Mouse (Mus musculus): ENCODE results near the gene Hmcn2. TPM values are rescaled to one million over a fixed set of nuclear protein-coding genes. Genes with fewer than 3 reads are reported as not detected.
A peak's percentile ranks its signal among the peaks of the same experiment; 100 is the strongest.

The Hmcn2 gene
- polyA plus RNA-seq, 1 experiment from 2014 or later = 4.1 TPM

GRCm38 (mm10) chr2:31305684-31306083 lies 8.5 kb upstream of the Hmcn2 start:
- Histone ChIP-seq H3K36me3 (no peaks in the 10 kb centered on the region), H3K4me1 (0 out of 2 replicates have a peak, but pooled peaks cover 5% of the 10 kb centered on the region), H3K4me2 (no peak overlapping the region), H3K27me3 (replicated peaks) (no peaks in the 10 kb centered on the region; the same call in 1 of the 2 replicates), H3K9ac (no peak overlapping the region), H3K4me3 (replicated peaks) (no peak overlapping the region), H3K27ac (no peak overlapping the region), H3K9me3 (no peaks in the 10 kb centered on the region)
- ATAC-seq (ENCODE audit: insufficient read depth, low FRiP score, low read depth) = no peak
- WGBS = 41% methylated on average over 4 of the region's 4 CpGs

DNA sequence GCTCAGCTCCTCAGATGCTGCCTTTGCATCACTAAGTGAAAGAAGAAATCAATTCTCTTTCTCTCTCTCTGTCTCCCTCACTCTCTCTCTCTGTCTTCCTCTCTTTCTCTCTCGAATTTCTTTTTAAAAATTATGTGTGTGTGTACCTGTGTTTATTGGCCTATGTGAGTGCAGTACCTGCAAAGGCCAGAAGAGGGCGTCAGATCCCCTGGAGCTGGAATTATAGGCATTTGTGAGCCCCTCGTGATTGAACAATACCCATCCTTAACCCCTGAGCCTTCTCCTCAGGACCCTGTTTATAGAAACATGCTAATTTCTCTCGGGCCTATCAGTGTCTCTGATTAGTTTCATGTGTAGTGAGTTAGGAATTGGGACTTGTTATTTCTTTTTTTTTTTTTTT lies 6.0 kb upstream of the Hmcn2 start:
- H3K4me2 ChIP-seq = no peak overlapping the region
- H3K4me1 ChIP-seq = 0 out of 2 replicates have a peak, but pooled peaks cover 5% of the 10 kb centered on the region
- no peaks in the 10 kb centered on the region for H3K36me3 ChIP-seq
- H3K4me3 ChIP-seq (replicated peaks) = no peak overlapping the region
- no peak overlapping the region for H3K9ac ChIP-seq
- WGBS = 67% methylated on average over 4 of the region's 4 CpGs
- ATAC-seq (ENCODE audit: insufficient read depth, low FRiP score, low read depth) = no peak
- H3K27ac ChIP-seq = no peak overlapping the region
- H3K27me3 ChIP-seq (replicated peaks) = peaks cover 17% of the 10 kb centered on the region
- no peaks in the 10 kb centered on the region for H3K9me3 ChIP-seq

- H3K36me3 ChIP-seq = no peaks in the 10 kb centered on the region
- H3K9ac ChIP-seq = no peak overlapping the region
- H3K4me3 ChIP-seq (replicated peaks) = no peak overlapping the region
- H3K4me1 ChIP-seq = peaks cover 12% of the 10 kb centered on the region; the same call in 1 of the 2 replicates
- ATAC-seq (ENCODE audit: insufficient read depth, low FRiP score, low read depth) = no peak
- H3K27me3 ChIP-seq (replicated peaks) = peaks cover 29% of the 10 kb centered on the region
- H3K4me2 ChIP-seq = no peak overlapping the region
- H3K27ac ChIP-seq = no peak overlapping the region
- 55% methylated on average over 15 of the region's 15 CpGs for WGBS
- H3K9me3 ChIP-seq = no peaks in the 10 kb centered on the region
Measured at GRCm38 (mm10) chr2:31309549-31309948, 4.7 kb upstream of the Hmcn2 start.

DNA sequence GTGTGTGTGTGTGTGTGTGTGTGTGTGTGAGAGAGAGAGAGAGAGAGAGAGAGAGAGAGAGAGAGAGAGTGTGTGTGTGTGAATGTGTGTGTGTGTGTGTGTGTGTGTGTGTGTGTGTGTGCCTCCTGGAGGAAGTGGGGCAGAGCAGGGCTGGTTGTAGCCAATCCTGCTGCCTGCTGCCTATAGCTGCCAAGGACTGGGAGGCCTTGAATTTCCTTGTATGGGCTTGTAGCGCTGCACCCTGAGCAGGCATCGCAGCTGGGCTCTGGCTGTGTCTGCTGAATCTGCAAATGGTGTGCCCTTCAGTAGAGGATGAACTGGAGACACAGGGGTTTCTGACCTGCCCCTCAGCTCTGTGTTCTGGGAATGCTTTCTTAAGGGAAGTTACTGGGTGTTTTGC lies 3.9 kb downstream of the Hmcn2 start:
- H3K27me3 ChIP-seq (replicated peaks) = peaks cover 46% of the 10 kb centered on the region
- no peak overlapping the region for H3K9ac ChIP-seq
- WGBS = 12% methylated on average over 2 of the region's 2 CpGs
- ATAC-seq (ENCODE audit: insufficient read depth, low FRiP score, low read depth) = no peak
- no peak overlapping the region for H3K4me3 ChIP-seq (replicated peaks)
- H3K4me1 ChIP-seq = peaks cover 13% of the 10 kb centered on the region; the same call in 1 of the 2 replicates
- no peaks in the 10 kb centered on the region for H3K36me3 ChIP-seq
- H3K9me3 ChIP-seq = no peaks in the 10 kb centered on the region
- no peak overlapping the region for H3K4me2 ChIP-seq
- peak overlapping the region; percentile 51; the same call in 1 of the 2 replicates for H3K27ac ChIP-seq

DNA sequence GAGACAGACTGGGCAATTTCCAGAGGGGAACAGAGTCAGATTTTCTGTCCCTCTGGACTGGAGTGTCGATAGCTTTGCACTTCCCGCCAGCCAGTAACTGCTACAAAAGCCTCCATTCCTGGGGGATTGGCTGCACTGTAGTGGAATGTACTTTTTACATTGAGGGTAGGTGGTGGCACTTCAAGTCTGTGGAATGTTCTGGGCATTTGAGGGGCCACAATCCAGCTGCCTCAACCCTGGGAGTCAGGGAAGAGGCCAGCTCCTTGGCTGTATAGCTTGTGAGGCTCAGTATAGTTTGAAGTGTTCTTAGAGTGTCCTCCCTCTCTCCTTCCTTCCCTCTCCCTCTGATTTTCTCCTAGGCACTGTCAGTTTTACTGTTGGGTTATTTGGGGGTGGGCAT lies 5.0 kb downstream of the Hmcn2 start:
- H3K36me3 ChIP-seq = no peaks in the 10 kb centered on the region
- peaks cover 9% of the 10 kb centered on the region; the same call in 1 of the 2 replicates for H3K4me1 ChIP-seq
- WGBS = 64% methylated on average over 2 of the region's 2 CpGs
- peaks cover 36% of the 10 kb centered on the region for H3K27me3 ChIP-seq (replicated peaks)
- no peak overlapping the region for H3K4me2 ChIP-seq
- H3K4me3 ChIP-seq (replicated peaks) = no peak overlapping the region
- H3K27ac ChIP-seq = no peak overlapping the region
- ATAC-seq (ENCODE audit: insufficient read depth, low FRiP score, low read depth) = no peak
- H3K9me3 ChIP-seq = no peaks in the 10 kb centered on the region
- H3K9ac ChIP-seq = no peak overlapping the region

DNA sequence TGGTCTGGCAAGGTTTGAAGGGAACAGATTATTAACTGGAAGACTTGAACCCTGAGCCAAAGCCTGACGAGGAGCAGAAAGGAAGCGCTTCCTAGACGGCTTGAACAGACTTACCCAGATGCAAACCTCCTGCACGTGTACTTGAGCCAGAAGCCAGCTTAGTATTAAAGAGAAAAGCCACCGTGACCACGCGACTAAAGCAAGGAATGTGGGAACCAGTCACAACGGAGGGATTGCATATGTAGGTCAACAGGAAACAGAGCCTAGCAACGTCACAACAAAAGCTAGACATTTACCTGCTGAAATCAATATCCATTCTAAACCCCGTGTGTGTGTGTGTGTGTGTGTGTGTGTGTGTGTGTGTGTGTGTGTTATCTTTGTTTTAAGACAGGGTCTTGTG lies 13.0 kb downstream of the Hmcn2 start:
- Histone ChIP-seq H3K9me3 (no peaks in the 10 kb centered on the region), H3K27ac (no peak overlapping the region), H3K4me1 (0 out of 2 replicates have a peak, but pooled peaks cover 4% of the 10 kb centered on the region), H3K27me3 (replicated peaks) (no peaks in the 10 kb centered on the region), H3K4me2 (no peak overlapping the region), H3K36me3 (no peaks in the 10 kb centered on the region), H3K4me3 (replicated peaks) (no peak overlapping the region), H3K9ac (no peak overlapping the region)
- WGBS = 50% methylated on average over 10 of the region's 10 CpGs
- ATAC-seq (ENCODE audit: insufficient read depth, low FRiP score, low read depth) = no peak

- H3K4me3 ChIP-seq (replicated peaks) = no peak overlapping the region
- no peaks in the 10 kb centered on the region for H3K27me3 ChIP-seq (replicated peaks)
- peak; percentile 57; the same call in 1 of the 2 replicates for ATAC-seq (ENCODE audit: insufficient read depth, low FRiP score, low read depth)
- H3K9ac ChIP-seq = no peak overlapping the region
- WGBS = 24% methylated on average over 12 of the region's 12 CpGs
- peaks cover 17% of the 10 kb centered on the region for H3K4me1 ChIP-seq
- H3K36me3 ChIP-seq = no peaks in the 10 kb centered on the region
- no peaks in the 10 kb centered on the region for H3K9me3 ChIP-seq
- H3K27ac ChIP-seq = peak overlapping the region; percentile 81
- H3K4me2 ChIP-seq = peak overlapping the region; percentile 9; the same call in 1 of the 2 replicates
Measured at GRCm38 (mm10) chr2:31337706-31338330, 23.6 kb downstream of the Hmcn2 start.

GRCm38 (mm10) chr2:31339826-31340225 lies 25.6 kb downstream of the Hmcn2 start:
- Histone ChIP-seq H3K36me3 (no peaks in the 10 kb centered on the region), H3K27me3 (replicated peaks) (no peaks in the 10 kb centered on the region), H3K27ac (peak overlapping the region; percentile 44), H3K4me1 (peaks cover 17% of the 10 kb centered on the region), H3K9me3 (no peaks in the 10 kb centered on the region), H3K4me2 (no peak overlapping the region; the same call in 1 of the 2 replicates), H3K9ac (no peak overlapping the region), H3K4me3 (replicated peaks) (no peak overlapping the region)
- WGBS = 37% methylated on average over 9 of the region's 9 CpGs
- peak; percentile 50; the same call in 1 of the 2 replicates for ATAC-seq (ENCODE audit: insufficient read depth, low FRiP score, low read depth)

DNA sequence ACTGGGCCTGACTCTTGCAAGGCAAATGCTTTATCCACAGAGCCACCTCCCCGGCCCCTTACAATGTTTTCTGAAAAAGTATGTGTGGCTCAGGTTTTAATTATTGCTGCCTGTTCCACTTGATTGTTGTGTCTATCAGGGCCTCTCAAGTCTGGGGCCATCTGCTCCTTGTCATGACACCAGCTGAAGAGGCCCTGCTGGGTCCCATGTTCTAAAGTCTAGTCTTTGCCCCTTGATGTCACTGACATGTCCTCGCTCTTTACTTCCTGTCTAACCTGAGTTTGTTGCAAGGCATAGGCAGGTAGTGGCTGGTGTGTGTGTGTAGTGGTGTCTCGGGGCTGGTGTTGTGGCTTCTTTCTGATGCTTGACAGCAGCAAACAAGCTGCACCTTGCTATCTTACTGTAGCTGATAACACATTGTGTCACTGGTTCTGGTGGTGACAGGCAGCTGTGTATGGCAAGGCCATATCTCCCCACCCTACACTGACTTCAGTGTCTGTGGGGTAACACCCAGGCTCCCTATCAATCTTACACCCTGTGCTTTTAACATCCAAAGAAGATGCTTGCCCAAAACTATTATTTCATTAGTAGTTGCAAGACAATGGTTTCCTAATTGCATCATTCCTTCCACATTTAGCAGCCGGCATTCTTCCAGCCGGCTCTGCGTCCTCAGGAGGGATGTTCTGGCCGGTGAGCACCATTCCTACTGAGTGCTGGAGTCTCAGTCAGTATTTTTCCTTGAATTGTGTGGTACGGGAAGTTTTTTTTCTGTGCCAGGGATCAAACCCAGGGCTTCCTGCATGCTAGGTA lies 27.7 kb downstream of the Hmcn2 start:
- no peak overlapping the region for H3K9ac ChIP-seq
- no peak overlapping the region for H3K27ac ChIP-seq
- no peak overlapping the region for H3K4me3 ChIP-seq (replicated peaks)
- H3K4me2 ChIP-seq = no peak overlapping the region
- no peak for ATAC-seq (ENCODE audit: insufficient read depth, low FRiP score, low read depth)
- WGBS = 73% methylated on average over 8 of the region's 8 CpGs
- H3K9me3 ChIP-seq = no peaks in the 10 kb centered on the region
- peaks cover 15% of the 10 kb centered on the region for H3K4me1 ChIP-seq
- no peaks in the 10 kb centered on the region for H3K36me3 ChIP-seq
- H3K27me3 ChIP-seq (replicated peaks) = no peaks in the 10 kb centered on the region

GRCm38 (mm10) chr2:31346096-31346495 lies 31.9 kb downstream of the Hmcn2 start:
- H3K9ac ChIP-seq = no peak overlapping the region
- WGBS = 35% methylated on average over 12 of the region's 12 CpGs
- no peaks in the 10 kb centered on the region for H3K36me3 ChIP-seq
- H3K4me2 ChIP-seq = no peak overlapping the region
- H3K4me1 ChIP-seq = no peaks in the 10 kb centered on the region
- no peak overlapping the region for H3K27ac ChIP-seq
- no peak overlapping the region for H3K4me3 ChIP-seq (replicated peaks)
- no peaks in the 10 kb centered on the region for H3K9me3 ChIP-seq
- ATAC-seq (ENCODE audit: insufficient read depth, low FRiP score, low read depth) = no peak
- H3K27me3 ChIP-seq (replicated peaks) = no peaks in the 10 kb centered on the region

DNA sequence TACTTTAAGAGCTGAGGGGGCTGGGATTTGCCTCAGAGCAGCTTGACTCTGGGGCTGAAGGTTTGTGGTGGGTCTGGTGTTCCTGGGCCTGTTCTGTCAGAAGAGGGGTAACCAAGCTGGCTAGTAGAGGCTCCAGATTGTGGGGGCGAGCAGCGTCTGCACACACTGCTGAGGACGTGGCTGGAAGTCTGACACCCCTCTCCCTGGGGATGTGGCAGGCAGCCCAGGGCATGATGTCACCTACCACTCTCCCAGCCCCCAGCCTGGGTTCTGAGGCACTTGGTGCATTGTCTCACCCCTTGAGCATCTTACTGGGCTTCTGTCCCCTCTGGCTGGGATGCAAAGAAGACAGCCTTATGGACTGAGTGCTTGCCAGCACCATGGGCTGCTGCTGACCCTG lies 34.2 kb downstream of the Hmcn2 start:
- no peak overlapping the region for H3K9ac ChIP-seq
- no peak overlapping the region for H3K4me3 ChIP-seq (replicated peaks)
- no peaks in the 10 kb centered on the region for H3K4me1 ChIP-seq
- no peak overlapping the region for H3K27ac ChIP-seq
- H3K27me3 ChIP-seq (replicated peaks) = no peaks in the 10 kb centered on the region
- no peaks in the 10 kb centered on the region for H3K36me3 ChIP-seq
- no peaks in the 10 kb centered on the region for H3K9me3 ChIP-seq
- WGBS = 51% methylated on average over 3 of the region's 3 CpGs
- ATAC-seq (ENCODE audit: insufficient read depth, low FRiP score, low read depth) = no peak
- no peak overlapping the region for H3K4me2 ChIP-seq

- Histone ChIP-seq H3K4me1 (no peaks in the 10 kb centered on the region), H3K27ac (no peak overlapping the region), H3K27me3 (replicated peaks) (no peaks in the 10 kb centered on the region), H3K4me3 (replicated peaks) (no peak overlapping the region), H3K4me2 (no peak overlapping the region), H3K36me3 (no peaks in the 10 kb centered on the region), H3K9me3 (no peaks in the 10 kb centered on the region), H3K9ac (no peak overlapping the region)
- WGBS = 67% methylated on average over 5 of the region's 5 CpGs
- no peak for ATAC-seq (ENCODE audit: insufficient read depth, low FRiP score, low read depth)
Measured at GRCm38 (mm10) chr2:31348850-31349249, 34.6 kb downstream of the Hmcn2 start.
